In the genomic region with DNA sequence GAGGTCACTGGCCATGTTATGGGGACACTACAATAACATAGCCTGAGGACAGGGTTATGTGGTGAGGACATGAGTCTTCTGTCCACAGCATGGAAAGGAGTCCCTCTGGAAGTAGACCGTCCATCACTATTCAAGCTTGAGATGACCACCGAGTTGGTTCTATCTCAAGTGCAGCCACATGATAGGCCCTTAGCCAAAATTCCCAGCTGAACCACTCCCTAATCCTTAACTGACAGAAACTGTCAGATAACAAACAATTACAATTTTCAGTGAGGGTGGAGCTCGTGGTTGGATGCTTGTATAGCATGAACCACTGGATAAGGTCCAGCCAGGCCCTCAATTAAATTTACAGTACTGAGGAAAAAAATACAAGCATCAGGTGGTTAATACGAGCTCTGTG, we compare ENCODE assay signal across 14 mouse cellular contexts.
"Had no signal": no experiment of that assay in that cellular context is flagged by ENCODE, and none has a peak within 500 bp of the region (broad histone marks: within the 10 kb centered on the region; RNA-seq: fewer than 3 reads in every experiment).

No protein-coding gene starts in this region.

- H3K4me2 ChIP-seq: limb, embryonic 13.5 days; midbrain, embryonic 11.5 days had no signal

- H3K4me1 ChIP-seq: limb, embryonic 10.5 days; limb, embryonic 13.5 days had no signal

- H3K36me3 ChIP-seq: limb, embryonic 10.5 days; limb, embryonic 13.5 days had no signal

- H3K9me3 ChIP-seq: limb, embryonic 10.5 days; limb, embryonic 13.5 days; megakaryocyte, embryonic 14.5 days had no signal

- ATAC-seq: intestine, embryonic 16.5 days had no signal

- H3K27ac ChIP-seq: limb, embryonic 10.5 days; limb, embryonic 13.5 days had no signal

- DNase-seq: kidney, adult 18-20 months; kidney, adult 9 months; kidney, postnatal 14 days; kidney, postnatal 4 days; lung, adult 2 months; lung, postnatal 14 days; lung, postnatal 4 days; midbrain, embryonic 14.5 days; thymus, postnatal 25 days had no signal

- H3K4me3 ChIP-seq: limb, embryonic 10.5 days; limb, embryonic 13.5 days; megakaryocyte, embryonic 14.5 days had no signal

- H3K9ac ChIP-seq: limb, embryonic 13.5 days had no signal
